Mouse (Mus musculus) embryo, embryonic 11 days (tissue): ENCODE measurements around the gene Slc15a2.

Source experiments
- DNase-seq: peaks from one replicate; pipeline ENCODE4 v3.0.0-alpha.2; 2015

The Slc15a2 gene

GRCm38 (mm10) chr16:36747767-36748166 lies 37.0 kb downstream of the Slc15a2 start:
- no peak for DNase-seq

- DNase-seq: no peak
Observed at GRCm38 (mm10) chr16:36747068-36747467, 37.7 kb downstream of the Slc15a2 start.

DNA sequence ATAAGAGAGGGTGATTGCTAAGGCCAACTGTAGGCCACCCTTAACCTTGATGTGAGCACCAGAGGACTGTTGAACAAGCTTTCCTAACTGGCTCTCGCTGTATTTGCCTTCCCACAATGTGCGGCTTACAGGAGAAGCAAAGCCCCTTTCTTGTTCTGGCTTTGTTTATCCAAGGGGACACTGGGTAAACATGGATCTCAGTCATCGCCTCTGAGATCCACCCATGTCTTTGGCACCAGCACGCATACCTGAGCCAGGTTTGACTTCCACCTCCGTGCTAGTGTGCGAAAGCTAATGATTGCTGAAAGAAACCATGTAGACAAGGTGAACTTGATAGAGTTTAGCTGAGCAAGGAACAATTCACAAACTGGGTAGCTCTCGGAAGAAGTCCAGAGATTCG lies 41.2 kb downstream of the Slc15a2 start:
- no peak for DNase-seq

DNA sequence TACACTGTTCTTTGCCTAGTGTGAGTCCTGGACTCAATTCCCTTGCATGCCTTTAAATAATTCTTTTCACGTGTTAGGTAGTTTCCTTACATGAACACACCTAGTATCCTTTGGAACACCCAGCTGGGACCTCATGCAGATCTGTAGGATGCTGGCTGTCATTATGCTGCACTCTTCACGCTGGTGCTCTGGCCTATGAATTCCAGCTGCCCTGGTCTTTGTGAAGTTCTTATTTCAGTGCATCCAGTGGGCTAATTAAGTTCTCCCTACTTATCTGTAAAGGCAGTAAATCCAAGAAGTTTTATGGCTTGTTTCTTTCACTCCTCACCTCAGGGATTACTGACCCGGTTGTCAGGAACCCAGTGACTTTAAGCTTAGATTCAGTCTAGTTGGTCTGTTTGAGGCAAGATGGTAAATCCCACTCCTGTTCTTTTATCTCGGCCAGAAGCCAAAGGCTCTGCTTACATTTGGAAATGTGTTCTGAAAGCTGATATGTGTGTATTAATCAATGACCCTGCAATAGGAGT lies 45.3 kb downstream of the Slc15a2 start:
- DNase-seq: no peak

DNA sequence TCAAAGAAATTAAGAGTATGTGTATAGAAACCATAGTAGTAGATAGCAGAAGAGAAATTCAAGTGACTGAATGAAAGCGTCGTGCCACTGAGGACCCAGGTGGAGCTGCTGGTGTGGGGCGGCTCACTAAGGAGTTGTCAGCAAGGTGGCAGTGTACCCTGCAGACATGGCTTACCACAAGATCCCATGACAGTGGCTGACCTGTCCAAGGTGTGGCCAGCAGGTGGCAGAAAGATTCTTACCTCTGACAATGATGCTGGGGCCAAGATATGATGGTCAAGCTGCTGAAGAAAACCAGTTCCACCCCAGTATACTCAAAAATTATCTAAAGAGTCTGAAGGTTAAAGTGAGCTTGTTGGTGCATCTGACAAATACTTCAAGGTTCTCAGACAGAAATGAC lies 49.3 kb downstream of the Slc15a2 start:
- DNase-seq: no peak

GRCm38 (mm10) chr16:36733827-36734226 lies 50.9 kb downstream of the Slc15a2 start:
- no peak for DNase-seq

GRCm38 (mm10) chr16:36732572-36732971 lies 52.2 kb downstream of the Slc15a2 start:
- no peak for DNase-seq

GRCm38 (mm10) chr16:36728959-36729358 lies 55.8 kb downstream of the Slc15a2 start:
- no peak for DNase-seq

GRCm38 (mm10) chr16:36723880-36724443 lies 60.8 kb downstream of the Slc15a2 start:
- no peak for DNase-seq

- no peak for DNase-seq
Observed at GRCm38 (mm10) chr16:36722739-36723138, 62.0 kb downstream of the Slc15a2 start.

DNA sequence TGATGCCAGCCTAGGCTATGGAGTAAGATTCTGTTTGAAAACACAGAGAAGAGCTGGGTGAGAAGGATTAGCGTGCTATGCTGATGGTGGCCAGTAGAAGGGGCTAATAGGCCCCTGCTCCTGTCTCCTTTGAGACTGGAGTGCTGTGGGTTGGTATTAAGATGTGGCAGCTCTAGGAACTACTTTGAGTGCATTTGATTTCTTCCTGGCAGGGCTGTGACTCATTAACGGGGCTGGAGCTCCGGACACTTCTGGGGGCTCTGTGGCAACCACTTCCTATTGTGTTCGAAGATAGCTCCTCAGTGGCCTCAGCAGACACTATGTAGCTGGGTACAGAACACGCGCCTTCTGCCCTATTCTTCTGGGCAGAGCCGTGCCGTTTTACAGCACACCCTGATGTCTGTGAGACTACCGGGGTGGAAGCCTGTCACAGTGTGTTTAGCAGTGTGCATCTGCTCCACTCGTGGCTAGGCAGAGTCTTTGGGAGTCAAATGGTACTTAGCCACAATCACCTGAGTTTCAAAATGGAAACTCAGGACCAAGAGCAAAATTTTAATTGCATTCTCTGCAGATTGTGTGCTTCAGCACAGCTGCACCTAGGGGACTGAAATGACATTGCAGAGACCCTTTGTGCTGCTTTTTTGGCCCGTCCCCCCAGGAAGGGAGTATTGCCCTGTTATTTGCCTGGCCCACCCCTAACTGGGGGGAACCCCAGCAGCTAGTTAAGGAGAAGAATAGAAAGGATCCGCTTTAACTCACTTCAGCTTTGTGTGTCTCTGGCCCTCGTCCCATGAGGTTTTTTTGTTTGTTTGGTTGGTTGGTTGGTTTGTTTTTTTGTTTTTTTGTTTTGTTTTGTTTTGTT lies 64.3 kb downstream of the Slc15a2 start:
- peak; percentile 18 for DNase-seq

DNA sequence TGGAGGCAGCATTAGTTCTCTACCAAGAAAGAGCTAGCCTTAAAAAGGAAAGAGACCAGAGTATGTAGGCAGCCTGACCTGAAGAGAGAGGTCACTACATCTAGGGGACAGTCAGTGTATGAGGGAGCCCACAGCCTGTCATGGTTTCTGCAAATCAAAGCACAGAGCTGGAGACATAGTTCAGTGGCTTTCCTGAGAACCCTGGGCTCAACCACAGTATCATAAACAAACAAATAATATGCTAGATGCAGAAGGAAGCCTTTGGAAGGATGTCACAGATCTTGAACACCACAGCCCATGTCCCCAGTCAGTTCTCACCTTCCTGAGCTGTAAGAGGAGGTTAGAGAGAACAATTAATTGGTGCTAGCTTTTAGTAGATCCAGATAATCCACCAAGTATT lies 66.1 kb downstream of the Slc15a2 start:
- DNase-seq: no peak

DNA sequence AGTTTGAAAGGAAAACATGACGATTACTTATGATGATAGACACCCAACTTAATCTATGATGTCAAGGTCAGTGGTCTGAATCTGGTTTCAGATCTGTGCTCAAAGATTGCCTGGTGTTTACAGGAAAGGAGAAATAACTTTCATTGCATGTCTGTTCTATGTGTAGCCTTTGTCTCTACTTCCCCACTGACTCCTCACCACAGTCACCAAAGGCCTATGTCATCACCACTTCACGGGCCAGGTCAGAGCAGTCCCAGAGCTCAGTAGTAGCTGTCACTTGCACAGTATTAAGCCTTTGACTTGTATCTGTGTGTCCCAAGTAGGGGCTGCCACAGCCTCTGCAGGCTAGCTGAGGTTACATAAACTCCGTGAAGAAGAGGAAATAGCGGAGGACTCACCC lies 67.3 kb downstream of the Slc15a2 start:
- DNase-seq: no peak

DNA sequence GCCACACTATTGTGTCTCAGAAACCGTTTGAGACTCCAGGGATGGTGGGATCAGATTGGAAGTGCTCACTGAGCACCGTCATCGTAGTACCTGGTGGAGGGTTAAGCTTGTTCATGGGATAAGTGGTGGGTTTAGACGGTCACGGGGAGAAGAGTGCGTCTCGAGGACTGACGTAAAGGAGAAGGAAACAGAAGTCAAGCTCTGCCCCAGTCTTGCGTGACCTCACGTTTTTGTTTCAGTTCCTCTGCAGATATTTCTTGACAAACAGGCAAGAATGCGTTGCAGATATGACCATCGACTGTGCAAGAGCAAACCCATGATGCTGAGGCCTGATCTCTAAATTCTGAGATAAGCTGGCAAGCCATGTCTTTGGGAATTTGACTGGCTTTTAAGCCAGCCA lies 73.0 kb downstream of the Slc15a2 start:
- no peak for DNase-seq

GRCm38 (mm10) chr16:36710794-36711193 lies 74.0 kb downstream of the Slc15a2 start:
- no peak for DNase-seq

DNA sequence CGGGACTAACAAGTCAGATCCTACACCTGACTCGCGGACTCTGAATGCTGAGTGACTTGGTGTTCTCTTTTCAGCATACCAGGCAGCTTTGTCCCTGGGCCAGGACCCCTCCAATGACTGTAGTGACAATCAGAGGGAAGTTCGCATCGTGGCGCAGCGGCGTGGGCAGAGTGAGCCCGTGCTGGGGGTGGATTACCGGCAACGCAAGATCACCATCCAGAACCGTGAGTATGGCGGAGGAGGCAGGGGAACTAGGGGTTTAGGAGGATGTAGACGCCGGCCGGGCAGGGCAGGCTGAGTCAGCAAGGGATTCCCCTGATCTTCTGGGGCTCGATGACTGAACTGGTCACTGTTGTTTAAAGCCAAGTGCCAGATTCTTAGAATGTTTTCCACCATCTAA lies 75.4 kb downstream of the Slc15a2 start:
- DNase-seq: no peak

GRCm38 (mm10) chr16:36708751-36709150 lies 76.0 kb downstream of the Slc15a2 start:
- no peak for DNase-seq

GRCm38 (mm10) chr16:36707702-36708423 lies 76.9 kb downstream of the Slc15a2 start:
- no peak for DNase-seq

DNA sequence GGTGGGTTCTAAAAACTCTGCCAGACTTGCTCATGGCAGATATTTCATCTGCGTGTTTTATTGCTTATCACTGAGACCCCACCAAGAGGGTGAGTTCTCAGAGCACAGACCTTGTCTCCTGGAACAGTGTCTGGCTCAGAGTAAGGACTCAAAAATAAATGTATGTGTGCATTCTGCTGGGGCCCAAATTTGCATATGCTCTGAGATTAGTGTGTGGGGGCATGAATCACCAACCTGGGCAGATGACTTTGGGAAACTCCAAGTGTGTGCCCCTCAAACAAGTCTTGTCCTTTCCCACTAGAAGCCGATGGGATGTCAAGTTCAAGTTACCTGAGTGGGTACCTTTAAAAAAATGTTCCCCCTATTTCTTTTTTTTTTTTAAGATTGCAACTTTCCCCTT lies 84.3 kb downstream of the Slc15a2 start:
- no peak for DNase-seq
